Mouse (Mus musculus) cortical plate, adult 2 months (tissue): ENCODE measurements around the gene Zbtb9.

ENCODE experiments used
- CTCF ChIP-seq: fragments of 200-500 bp; IDR thresholded peaks from 2 replicates; pipeline ENCODE4 v1.5.1; 2011; ENCODE audit warnings: mild to moderate bottlenecking, control low read depth, low read length; ENCODE audit not compliant: insufficient read depth; ENCODE audit errors: extremely low read depth
- POLR2A ChIP-seq: fragments of 200-500 bp; IDR thresholded peaks from 2 replicates; pipeline ENCODE4 v1.6.1; 2011; ENCODE audit warnings: mild to moderate bottlenecking, low read length, control low read depth; ENCODE audit not compliant: insufficient read depth; ENCODE audit errors: extremely low read depth

DNA sequence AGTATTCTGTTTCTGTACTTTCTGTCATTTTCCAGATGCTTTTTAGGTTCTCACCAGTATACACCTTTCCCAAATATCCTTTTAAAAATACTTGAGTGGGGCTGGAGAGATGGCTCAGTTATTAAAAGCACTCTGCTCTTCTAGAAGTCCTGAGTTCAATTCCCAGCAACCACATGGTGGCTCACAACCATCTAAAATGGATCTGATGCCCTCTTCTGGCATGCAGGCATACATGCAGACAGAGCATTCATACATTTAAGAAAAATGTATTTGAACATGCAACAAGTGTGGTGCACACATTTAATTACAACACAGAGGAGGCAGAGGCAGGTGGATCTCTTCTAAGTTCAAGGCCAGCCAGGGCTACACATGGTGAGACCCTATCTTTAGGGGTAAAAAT is 2.4 kb downstream of the Zbtb9 start:
- no peak for TF ChIP-seq POLR2A
- 0 out of 2 replicates have a peak, but pooled peaks have one; percentile 2 for TF ChIP-seq CTCF
